Mouse (Mus musculus) intestine, embryonic 14.5 days (tissue): ENCODE results near the gene Mroh7. TPM values are rescaled to one million over a fixed set of nuclear protein-coding genes. Genes with fewer than 3 reads are reported as not detected.
"Not testable (repeated sequence)": the region's sequence is repeated elsewhere in the genome, so short reads cannot be mapped to it uniquely, and the experiment has no call there.

Experiments
- ATAC-seq: fragments of 200-750 bp; cut with Nextera tagmentation; replicated peaks from 2 replicates; pipeline ENCODE4 v1.8.0; 2017; ENCODE audit warnings: low read depth, moderate number of reproducible peaks, moderate TSS enrichment, moderate library complexity; ENCODE audit not compliant: low FRiP score, low TSS enrichment
- DNase-seq: peaks from one replicate; pipeline ENCODE4 v3.0.0-alpha.2; 2018; ENCODE audit warnings: low spot score
- H3K27ac ChIP-seq: fragments of 300-500 bp; sonication (generic); 2 replicates; pipeline ENCODE4 v1.5.1; 2014; ENCODE audit warnings: low read depth, mild to moderate bottlenecking, control low read depth
- H3K27me3 ChIP-seq: fragments of 300-500 bp; sonication (generic); replicated peaks from 2 replicates; pipeline ENCODE4 v1.6.1; 2014; ENCODE audit warnings: low read length, control low read depth; ENCODE audit not compliant: control insufficient read depth, insufficient read depth
- H3K36me3 ChIP-seq: fragments of 300-500 bp; sonication (generic); 2 replicates; pipeline ENCODE4 v1.6.1; 2014; ENCODE audit warnings: low read length, control low read depth; ENCODE audit not compliant: control insufficient read depth, insufficient read depth
- H3K4me1 ChIP-seq: fragments of 300-500 bp; sonication (generic); replicated peaks from 2 replicates; pipeline ENCODE4 v1.6.1; 2014; ENCODE audit warnings: low read length, control low read depth, mixed read lengths; ENCODE audit not compliant: control insufficient read depth, insufficient read depth
- H3K4me2 ChIP-seq: fragments of 300-500 bp; sonication (generic); 2 replicates; pipeline ENCODE4 v1.6.1; 2014; ENCODE audit warnings: low read length
- H3K4me3 ChIP-seq: fragments of 300-500 bp; sonication (generic); 2 replicates; pipeline ENCODE4 v1.5.1; 2014; ENCODE audit warnings: low read depth, low read length, control low read depth, mixed read lengths
- H3K9ac ChIP-seq: fragments of 300-500 bp; sonication (generic); 2 replicates; pipeline ENCODE4 v1.6.1; 2014; ENCODE audit warnings: mild to moderate bottlenecking, low read length
- H3K9me3 ChIP-seq: fragments of 300-500 bp; sonication (generic); 2 replicates; pipeline ENCODE4 v1.6.1; 2016; ENCODE audit warnings: low read length, control low read depth; ENCODE audit not compliant: control insufficient read depth
- WGBS: fragments of 180-500 bp; shearing (Covaris S2); extraction: QIAGEN DNeasy Blood & Tissue Kit; methylation state at CpG from one replicate; pipeline ENCODE4 v1.1.7; 2014; 5-methylcytosine and 5-hydroxymethylcytosine counted together
- polyA plus RNA-seq: library from polyadenylated mRNA; unstranded; fragments of >200 nt; fragmentation: Nextera tagmentation; extraction: Ambion mirVana; gene quantifications from 2 replicates; pipeline ENCODE4 v1.2.1, GENCODE M21; 2014

The Mroh7 gene
- polyA plus RNA-seq: 0.15 and 0.34 TPM in 2 replicates

GRCm38 (mm10) chr4:106730814-106731213 lies at the start of gene Mroh7:
Gene Mroh7 (minus strand): TSS chr4:106730925.
- H3K4me3 ChIP-seq: no peak within 1 kb of the TSS
- H3K4me1 ChIP-seq: no peaks in the 10 kb centered on the region
- no peak within 1 kb of the TSS for H3K9ac ChIP-seq
- no peak within 1 kb of the TSS for H3K27ac ChIP-seq
- DNase-seq: no peak
- H3K27me3 ChIP-seq: no peaks in the 10 kb centered on the region
- H3K4me2 ChIP-seq: no peak within 1 kb of the TSS
- WGBS: 78% methylated on average over 7 of the region's 7 CpGs
- ATAC-seq: no peak
- no peaks in the 10 kb centered on the region for H3K9me3 ChIP-seq
- H3K36me3 ChIP-seq: no peaks in the 10 kb centered on the region

- H3K9me3 ChIP-seq: no peaks in the 10 kb centered on the region
- H3K4me1 ChIP-seq: peaks cover 7% of the 10 kb centered on the region; the same call in 1 of the 2 replicates
- H3K27ac ChIP-seq: no peak overlapping the region
- no peak overlapping the region for H3K4me2 ChIP-seq
- no peaks in the 10 kb centered on the region for H3K36me3 ChIP-seq
- no peaks in the 10 kb centered on the region for H3K27me3 ChIP-seq
- WGBS: 30% methylated on average over 3 of the region's 3 CpGs
- DNase-seq (no peak), ATAC-seq (0 out of 2 replicates have a peak, but pooled peaks have one; percentile 16)
- H3K4me3 ChIP-seq: no peak overlapping the region
- no peak overlapping the region for H3K9ac ChIP-seq
These were observed 49.3 kb upstream of the Mroh7 start for GRCm38 (mm10) chr4:106780045-106780444.

DNA sequence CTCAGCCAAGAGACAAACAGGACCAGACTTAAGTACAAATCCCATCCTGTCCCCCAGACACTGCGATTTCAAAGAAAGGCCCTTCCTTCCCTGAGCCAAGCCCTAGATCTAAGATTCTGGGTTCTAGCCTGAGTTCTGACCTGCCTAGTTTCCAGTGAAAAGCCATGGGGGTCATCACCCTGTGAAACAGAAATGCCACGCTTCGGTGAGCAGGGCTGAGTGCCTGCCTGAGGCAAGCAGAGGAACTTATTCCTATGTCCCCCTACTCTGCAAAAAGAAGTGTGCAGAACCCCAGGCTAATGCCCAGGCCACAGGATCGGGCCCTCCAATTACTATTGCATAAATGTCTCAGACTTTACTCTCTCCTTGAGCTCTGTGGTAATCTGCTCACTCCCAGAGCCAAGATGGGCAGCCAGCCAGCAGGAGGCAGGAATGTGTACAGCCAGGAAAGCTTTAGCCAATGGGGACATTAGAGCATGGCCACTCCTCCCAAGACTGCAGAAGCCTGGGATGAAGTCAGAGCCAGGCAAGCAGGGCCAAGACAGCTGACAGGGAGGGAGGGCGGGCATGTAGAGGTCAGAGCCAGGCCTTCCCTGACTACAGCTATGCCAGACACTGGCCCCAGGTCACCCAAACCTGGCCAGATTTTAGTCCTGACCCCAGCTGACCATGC lies 47.5 kb upstream of the Mroh7 start:
- peak overlapping the region; percentile 67 for H3K27ac ChIP-seq
- H3K4me2 ChIP-seq: no peak overlapping the region
- H3K27me3 ChIP-seq: no peaks in the 10 kb centered on the region
- H3K9ac ChIP-seq: no peak overlapping the region
- H3K4me1 ChIP-seq: peaks cover 7% of the 10 kb centered on the region; the same call in 1 of the 2 replicates
- WGBS: 50% methylated on average over 5 of the region's 5 CpGs
- DNase-seq (peak; percentile 86), ATAC-seq (peak; percentile 85)
- no peak overlapping the region for H3K4me3 ChIP-seq
- no peaks in the 10 kb centered on the region for H3K36me3 ChIP-seq
- no peaks in the 10 kb centered on the region for H3K9me3 ChIP-seq

GRCm38 (mm10) chr4:106776998-106777397 lies 46.3 kb upstream of the Mroh7 start:
- Histone ChIP-seq H3K27ac (no peak overlapping the region), H3K4me2 (no peak overlapping the region), H3K4me1 (peaks cover 4% of the 10 kb centered on the region; the same call in 1 of the 2 replicates), H3K36me3 (no peaks in the 10 kb centered on the region), H3K4me3 (no peak overlapping the region), H3K9ac (no peak overlapping the region), H3K9me3 (no peaks in the 10 kb centered on the region), H3K27me3 (no peaks in the 10 kb centered on the region)
- WGBS: 38% methylated on average over 3 of the region's 3 CpGs
- ATAC-seq: no peak
- DNase-seq: no peak

DNA sequence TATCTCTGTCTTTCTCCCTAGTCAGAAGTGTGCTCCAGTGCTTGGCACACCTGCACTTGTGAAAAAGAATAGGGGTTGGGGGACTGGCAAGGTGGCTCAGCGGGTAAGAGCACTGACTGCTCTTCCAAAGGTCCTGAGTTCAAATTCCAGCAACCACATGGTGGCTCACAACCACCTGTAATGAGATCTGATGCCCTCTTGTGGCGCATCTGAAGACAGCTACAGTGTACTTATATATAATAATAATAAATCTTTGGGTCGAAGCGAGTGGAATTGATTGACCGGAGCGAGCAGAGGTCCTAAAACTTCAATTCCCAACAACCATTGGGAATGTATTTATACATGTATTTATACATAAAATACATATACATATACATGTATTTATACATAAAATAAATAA lies 45.0 kb upstream of the Mroh7 start:
- H3K27ac ChIP-seq, H3K27me3 ChIP-seq, H3K9ac ChIP-seq, H3K9me3 ChIP-seq, H3K4me2 ChIP-seq, H3K4me1 ChIP-seq, DNase-seq, H3K36me3 ChIP-seq, H3K4me3 ChIP-seq, ATAC-seq: not testable (repeated sequence)
- 84% methylated on average over 6 of the region's 6 CpGs for WGBS

DNA sequence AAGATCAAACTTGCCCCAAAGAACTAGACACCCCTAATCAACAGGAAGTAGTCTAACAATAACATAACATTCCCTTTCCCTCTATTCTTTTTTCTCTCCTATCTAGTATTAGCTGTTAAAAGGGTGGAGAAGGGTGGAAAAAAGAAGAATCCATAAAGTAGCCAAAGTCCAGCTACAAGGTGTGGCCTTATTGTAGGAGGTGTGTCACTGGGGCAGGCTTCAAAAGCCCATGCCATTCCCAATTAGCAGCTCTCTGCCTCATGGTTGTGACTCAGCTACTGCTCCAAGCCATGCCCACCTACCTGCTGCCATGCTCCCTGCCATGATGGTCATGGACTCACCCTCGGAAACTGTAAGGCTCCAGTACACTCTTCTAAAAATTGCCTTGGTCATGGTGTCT lies 41.8 kb upstream of the Mroh7 start:
- Histone ChIP-seq H3K9me3 (no peaks in the 10 kb centered on the region), H3K27ac (no peak overlapping the region), H3K36me3 (no peaks in the 10 kb centered on the region), H3K4me2 (no peak overlapping the region), H3K27me3 (no peaks in the 10 kb centered on the region), H3K4me3 (no peak overlapping the region), H3K4me1 (no peaks in the 10 kb centered on the region), H3K9ac (no peak overlapping the region)
- ATAC-seq (no peak), DNase-seq (no peak)
- 96% methylated on average over 1 of the region's 1 CpGs for WGBS

DNA sequence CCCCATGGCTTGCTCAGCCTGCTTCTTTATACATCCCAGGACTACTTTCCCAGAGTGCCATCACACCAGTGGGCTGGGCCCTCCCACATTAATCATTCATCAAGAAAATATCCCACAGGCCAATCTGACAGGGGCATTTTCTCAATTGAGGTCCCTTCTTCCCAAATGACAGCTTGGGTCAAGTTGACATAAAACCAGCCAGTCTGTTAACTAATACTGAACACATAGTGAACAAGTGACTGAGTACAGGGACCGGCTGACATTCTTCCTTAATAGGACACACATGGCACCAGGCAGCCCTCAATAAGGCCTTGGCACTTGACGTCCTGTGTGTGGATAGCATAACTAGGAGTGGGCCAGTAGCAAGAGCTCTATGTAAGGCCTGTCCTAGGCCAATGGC lies 38.6 kb upstream of the Mroh7 start:
- H3K4me1 ChIP-seq: no peaks in the 10 kb centered on the region
- no peak overlapping the region for H3K4me3 ChIP-seq
- H3K36me3 ChIP-seq: no peaks in the 10 kb centered on the region
- ATAC-seq (no peak), DNase-seq (no peak)
- no peak overlapping the region for H3K27ac ChIP-seq
- 71% methylated on average over 2 of the region's 2 CpGs for WGBS
- H3K9ac ChIP-seq: no peak overlapping the region
- no peak overlapping the region for H3K4me2 ChIP-seq
- H3K9me3 ChIP-seq: no peaks in the 10 kb centered on the region
- H3K27me3 ChIP-seq: no peaks in the 10 kb centered on the region

- Histone ChIP-seq H3K4me1 (no peaks in the 10 kb centered on the region), H3K9me3 (no peaks in the 10 kb centered on the region), H3K36me3 (no peaks in the 10 kb centered on the region), H3K4me3 (no peak overlapping the region), H3K27me3 (no peaks in the 10 kb centered on the region), H3K4me2 (no peak overlapping the region), H3K27ac (no peak overlapping the region), H3K9ac (no peak overlapping the region)
- WGBS: 80% methylated on average over 7 of the region's 7 CpGs
- no peak for DNase-seq
- ATAC-seq: no peak
These were observed 33.4 kb upstream of the Mroh7 start for GRCm38 (mm10) chr4:106764166-106764565.

GRCm38 (mm10) chr4:106751726-106752125 lies 21.0 kb upstream of the Mroh7 start:
- no peaks in the 10 kb centered on the region for H3K9me3 ChIP-seq
- no peak overlapping the region for H3K9ac ChIP-seq
- DNase-seq (no peak), ATAC-seq (no peak)
- H3K36me3 ChIP-seq: 0 out of 2 replicates have a peak, but pooled peaks cover 6% of the 10 kb centered on the region
- 85% methylated on average over 6 of the region's 6 CpGs for WGBS
- 0 out of 2 replicates have a peak, but pooled peaks cover 4% of the 10 kb centered on the region for H3K4me1 ChIP-seq
- no peaks in the 10 kb centered on the region for H3K27me3 ChIP-seq
- no peak overlapping the region for H3K4me3 ChIP-seq
- H3K4me2 ChIP-seq: no peak overlapping the region
- no peak overlapping the region for H3K27ac ChIP-seq
